Mouse (Mus musculus) urinary bladder, postnatal 14 days (tissue): ENCODE data around the gene Ppp1r11.

Experiments
- DNase-seq: peaks from one replicate; pipeline ENCODE4 v3.0.0; 2021; ENCODE audit warnings: low spot score

Ppp1r11 gene

DNA sequence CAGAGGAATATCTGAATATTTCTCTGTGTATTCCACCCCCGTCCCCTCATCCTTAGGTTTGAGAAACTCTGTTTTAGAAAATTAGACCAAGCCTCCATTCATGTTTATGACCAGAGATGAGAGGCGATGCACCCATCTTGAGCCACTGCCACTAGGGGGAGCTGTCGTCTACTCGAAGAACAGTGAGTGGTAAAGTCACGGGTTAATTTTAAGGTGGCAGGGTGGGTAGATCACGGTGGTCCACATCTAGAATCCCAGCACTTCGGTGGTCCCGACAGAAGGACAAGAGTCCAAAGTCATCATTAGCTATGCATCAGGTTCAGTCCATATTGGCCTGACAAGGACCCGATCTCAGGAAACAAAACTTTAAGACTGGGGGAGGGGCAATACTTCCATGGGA lies 36.5 kb downstream of the Ppp1r11 start:
- DNase-seq: peak; percentile 66

DNA sequence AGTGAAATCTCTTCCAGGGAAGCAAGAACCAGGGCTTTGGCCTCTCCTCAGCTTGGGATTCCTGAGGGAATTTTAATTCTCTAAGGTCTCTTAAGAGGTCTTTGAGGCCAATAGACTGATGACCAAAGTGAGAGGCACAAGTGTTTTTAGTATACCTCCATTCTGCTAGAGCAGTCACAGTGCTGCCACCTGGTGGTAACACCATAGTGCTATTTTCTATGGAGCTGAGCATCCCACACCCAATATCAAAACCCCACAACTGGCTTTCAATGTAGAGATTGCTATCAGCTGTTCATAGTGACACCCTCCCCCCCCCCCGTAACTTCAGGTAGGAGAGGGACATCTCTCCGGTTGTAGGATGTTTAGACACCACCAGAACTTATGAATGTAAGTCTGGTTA lies 37.4 kb downstream of the Ppp1r11 start:
- DNase-seq: peak; percentile 83

GRCm38 (mm10) chr17:36912031-36912430 lies 39.5 kb downstream of the Ppp1r11 start:
- no peak for DNase-seq

GRCm38 (mm10) chr17:36909802-36910201 lies 41.7 kb downstream of the Ppp1r11 start:
- DNase-seq: no peak

- no peak for DNase-seq
Observed at GRCm38 (mm10) chr17:36908235-36908634, 43.3 kb downstream of the Ppp1r11 start.

DNA sequence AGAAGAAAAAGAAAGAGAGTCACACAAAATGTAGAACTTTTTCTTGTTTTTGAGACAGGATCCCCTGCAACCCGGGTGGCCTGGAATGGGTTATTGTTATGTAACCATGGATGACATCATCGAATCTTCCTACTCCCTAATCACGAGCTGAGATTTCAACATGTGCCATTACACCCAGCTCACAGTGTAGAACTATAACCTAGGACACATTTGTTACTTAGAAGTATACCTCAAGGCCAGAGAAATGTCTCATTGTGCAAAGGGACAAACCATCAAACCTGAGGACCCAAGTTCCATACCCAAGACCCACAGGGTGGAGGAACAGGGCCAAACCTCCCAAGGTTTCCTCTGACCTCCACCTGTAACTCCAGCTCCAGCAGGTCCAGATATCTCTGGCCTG lies 47.9 kb downstream of the Ppp1r11 start:
- no peak for DNase-seq

DNA sequence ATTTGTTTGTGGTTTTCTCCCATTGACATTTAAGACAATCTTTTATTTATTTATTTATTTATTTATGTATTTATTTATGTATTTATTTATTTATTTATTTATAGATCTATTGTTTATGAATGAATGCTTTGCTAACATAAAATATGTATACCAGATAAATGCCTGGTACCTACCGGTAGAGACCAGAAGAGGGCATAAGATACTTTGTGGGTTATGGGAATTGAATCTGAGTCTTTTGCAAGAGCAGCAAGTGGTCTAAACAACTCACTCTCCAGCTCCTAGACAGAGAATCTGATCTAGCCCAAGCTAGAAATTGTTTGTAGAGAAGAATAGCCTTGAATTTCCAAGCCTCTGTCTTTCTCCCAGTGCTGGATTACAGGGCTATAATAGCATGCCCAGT lies 50.9 kb downstream of the Ppp1r11 start:
- DNase-seq: no peak

- no peak for DNase-seq
Observed at GRCm38 (mm10) chr17:36900001-36900400, 51.5 kb downstream of the Ppp1r11 start.

GRCm38 (mm10) chr17:36899376-36899775 lies 52.2 kb downstream of the Ppp1r11 start:
- DNase-seq: no peak
